Mouse (Mus musculus) forebrain, embryonic 10.5 days (tissue): ENCODE measurements at regions not wholly inside any gene's neighbourhood (a gene's known extent, or its start where the extent isn't known, plus 50 kb on each side); places are given as distances from the start of the nearest gene placed in this dataset.

ENCODE experiments used
- DNase-seq: peaks from one replicate; pipeline ENCODE4 v3.0.0-alpha.2; 2017; ENCODE audit warnings: low spot score; ENCODE audit errors: extremely low spot score
- H3K27ac ChIP-seq: fragments of 300-500 bp; sonication (generic); 2 replicates; pipeline ENCODE4 v1.5.1; 2016; ENCODE audit warnings: mild to moderate bottlenecking
- H3K27me3 ChIP-seq: fragments of 300-500 bp; sonication (generic); 2 replicates; pipeline ENCODE4 v1.6.1; 2016; ENCODE audit warnings: mild to moderate bottlenecking; ENCODE audit not compliant: poor library complexity, severe bottlenecking
- H3K36me3 ChIP-seq: fragments of 300-500 bp; sonication (generic); replicated peaks from 2 replicates; pipeline ENCODE4 v1.6.1; 2016; ENCODE audit warnings: mild to moderate bottlenecking, moderate library complexity
- H3K4me1 ChIP-seq: fragments of 300-500 bp; sonication (generic); 2 replicates; pipeline ENCODE4 v1.6.1; 2016
- H3K4me3 ChIP-seq: fragments of 300-500 bp; sonication (generic); 2 replicates; pipeline ENCODE4 v1.5.1; 2016; ENCODE audit warnings: mild to moderate bottlenecking, moderate library complexity
- H3K9me3 ChIP-seq: fragments of 300-500 bp; sonication (generic); 2 replicates; pipeline ENCODE4 v1.6.1; 2016; ENCODE audit warnings: mild to moderate bottlenecking, moderate library complexity
- WGBS: fragments of 180-500 bp; shearing (Covaris S2); methylation state at CpG from one replicate; pipeline ENCODE4 v1.1.7; 2016; 5-methylcytosine and 5-hydroxymethylcytosine counted together

GRCm38 (mm10) chr9:46454807-46455610 lies 135.2 kb upstream of the 4931429L15Rik start:
- Histone ChIP-seq H3K9me3 (no peaks in the 10 kb centered on the region), H3K36me3 (no peaks in the 10 kb centered on the region), H3K27me3 (peaks cover 73% of the 10 kb centered on the region), H3K4me1 (peaks cover 13% of the 10 kb centered on the region), H3K27ac (no peak overlapping the region; the same call in 1 of the 2 replicates), H3K4me3 (no peak overlapping the region)
- DNase-seq: no peak
- WGBS: 70% methylated on average over 7 of the region's 7 CpGs

DNA sequence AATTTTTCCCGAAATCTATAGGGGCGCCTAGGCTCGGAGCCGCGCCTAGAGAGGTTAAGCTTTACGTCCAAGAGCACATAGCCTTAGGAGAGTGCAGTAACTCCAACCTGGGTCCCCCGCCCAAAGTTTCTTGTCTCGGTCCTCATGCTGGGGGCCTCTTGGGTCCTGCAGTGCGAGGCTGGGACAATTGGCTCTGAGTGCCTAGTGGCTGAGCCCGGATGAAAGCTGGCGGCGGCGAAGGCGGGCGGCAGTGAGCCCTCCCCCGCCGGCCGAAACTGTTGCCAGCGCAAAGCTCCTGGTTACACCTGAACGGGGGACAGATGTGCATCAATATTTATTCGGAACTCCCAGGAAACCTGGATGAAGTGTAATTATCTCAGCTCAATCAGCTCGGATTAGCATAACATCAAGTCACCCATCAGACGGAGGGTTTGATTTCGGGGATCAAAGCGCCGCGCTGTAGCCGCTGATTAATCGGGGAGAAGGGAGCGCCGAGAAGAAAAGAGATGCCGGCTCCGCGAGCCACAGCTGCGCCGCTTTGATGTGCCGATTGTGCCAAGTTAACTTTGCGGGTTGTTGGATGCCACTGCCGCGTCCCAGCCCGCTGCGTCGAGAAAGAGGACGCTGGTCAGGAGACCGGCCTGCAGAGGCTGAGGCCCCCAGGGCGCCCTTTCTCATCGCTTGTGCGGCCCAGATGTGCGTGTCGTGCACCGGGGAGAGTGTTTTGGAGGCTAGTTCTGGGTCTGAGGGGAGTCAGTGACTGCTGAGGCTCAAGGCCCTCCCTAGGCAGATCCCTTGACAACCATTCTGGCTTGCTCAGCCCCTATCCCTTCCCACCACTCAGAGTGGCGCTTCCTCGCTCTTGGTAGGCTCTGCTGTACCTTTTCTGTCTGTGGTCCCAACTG lies 123.7 kb upstream of the 4931429L15Rik start:
- under 1% methylated on average over 53 of the region's 53 CpGs for WGBS
- H3K4me3 ChIP-seq: peak overlapping the region; percentile 48
- peaks cover 98% of the 10 kb centered on the region for H3K27me3 ChIP-seq
- no peaks in the 10 kb centered on the region for H3K9me3 ChIP-seq
- H3K27ac ChIP-seq: peak overlapping the region; percentile 72
- DNase-seq: peak; percentile 73
- no peaks in the 10 kb centered on the region for H3K36me3 ChIP-seq
- H3K4me1 ChIP-seq: peaks cover 50% of the 10 kb centered on the region

GRCm38 (mm10) chr9:46442739-46443181 lies 123.0 kb upstream of the 4931429L15Rik start:
- WGBS: under 1% methylated on average over 19 of the region's 19 CpGs
- Histone ChIP-seq H3K27ac (peak overlapping the region; percentile 65), H3K4me3 (peak overlapping the region; percentile 48), H3K27me3 (peaks cover 100% of the 10 kb centered on the region), H3K4me1 (peaks cover 50% of the 10 kb centered on the region), H3K36me3 (no peaks in the 10 kb centered on the region), H3K9me3 (no peaks in the 10 kb centered on the region)
- DNase-seq: peak; percentile 67

GRCm38 (mm10) chr9:46440226-46440625 lies 120.4 kb upstream of the 4931429L15Rik start:
- DNase-seq: no peak
- WGBS: 67% methylated on average over 5 of the region's 5 CpGs

GRCm38 (mm10) chr9:46434700-46435099 lies 114.9 kb upstream of the 4931429L15Rik start:
- DNase-seq: no peak
- Histone ChIP-seq H3K36me3 (no peaks in the 10 kb centered on the region), H3K27ac (no peak overlapping the region), H3K4me1 (peaks cover 18% of the 10 kb centered on the region), H3K27me3 (peaks cover 34% of the 10 kb centered on the region), H3K4me3 (no peak overlapping the region), H3K9me3 (peaks cover 14% of the 10 kb centered on the region)
- WGBS: 80% methylated on average over 3 of the region's 3 CpGs

More at GRCm38 (mm10) chr9:46440226-46440625, 120.4 kb upstream of the 4931429L15Rik start:
- no peaks in the 10 kb centered on the region for H3K36me3 ChIP-seq
- H3K9me3 ChIP-seq: peaks cover 6% of the 10 kb centered on the region
- peaks cover 50% of the 10 kb centered on the region for H3K4me1 ChIP-seq
- H3K27ac ChIP-seq: no peak overlapping the region
- H3K4me3 ChIP-seq: no peak overlapping the region
- peaks cover 81% of the 10 kb centered on the region for H3K27me3 ChIP-seq

DNA sequence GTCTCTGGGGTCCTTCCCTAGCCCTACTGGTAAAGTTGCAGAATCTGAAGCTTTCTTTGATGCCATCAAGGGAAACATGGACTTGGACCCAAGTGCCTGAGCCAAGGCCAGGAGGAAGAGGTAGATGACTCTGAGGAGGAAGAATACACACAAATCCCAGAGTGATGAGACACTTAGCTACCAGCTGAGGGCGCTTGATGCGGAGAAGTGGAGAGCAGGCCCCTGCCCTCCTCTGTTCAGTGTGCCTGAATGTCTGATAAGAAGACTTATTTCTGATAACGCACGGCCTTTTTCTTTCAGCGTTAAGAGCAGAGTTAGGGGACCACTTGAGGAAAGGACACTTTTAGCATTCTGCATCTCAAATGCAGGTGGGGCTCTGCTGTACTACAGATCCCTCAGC lies 113.9 kb upstream of the 4931429L15Rik start:
- peaks cover 14% of the 10 kb centered on the region for H3K9me3 ChIP-seq
- H3K27ac ChIP-seq: no peak overlapping the region
- H3K4me1 ChIP-seq: peaks cover 9% of the 10 kb centered on the region
- H3K36me3 ChIP-seq: no peaks in the 10 kb centered on the region
- peaks cover 24% of the 10 kb centered on the region for H3K27me3 ChIP-seq
- WGBS: 80% methylated on average over 5 of the region's 5 CpGs
- H3K4me3 ChIP-seq: no peak overlapping the region
- no peak for DNase-seq

GRCm38 (mm10) chr9:46431053-46431452 lies 111.3 kb upstream of the 4931429L15Rik start:
- H3K4me1 ChIP-seq: peaks cover 7% of the 10 kb centered on the region
- H3K27me3 ChIP-seq: peaks cover 23% of the 10 kb centered on the region
- no peak overlapping the region for H3K27ac ChIP-seq
- no peaks in the 10 kb centered on the region for H3K36me3 ChIP-seq
- DNase-seq: no peak
- H3K4me3 ChIP-seq: no peak overlapping the region
- WGBS: 78% methylated on average over 13 of the region's 13 CpGs
- H3K9me3 ChIP-seq: peaks cover 14% of the 10 kb centered on the region

GRCm38 (mm10) chr9:46423184-46423967 lies 103.6 kb upstream of the 4931429L15Rik start:
- no peak overlapping the region for H3K27ac ChIP-seq
- no peaks in the 10 kb centered on the region for H3K9me3 ChIP-seq
- 86% methylated on average over 12 of the region's 12 CpGs for WGBS
- no peak overlapping the region for H3K4me3 ChIP-seq
- H3K36me3 ChIP-seq: no peaks in the 10 kb centered on the region
- peaks cover 16% of the 10 kb centered on the region for H3K4me1 ChIP-seq
- H3K27me3 ChIP-seq: peaks cover 55% of the 10 kb centered on the region
- no peak for DNase-seq

GRCm38 (mm10) chr9:46421688-46422274 lies 102.0 kb upstream of the 4931429L15Rik start:
- H3K9me3 ChIP-seq: no peaks in the 10 kb centered on the region
- WGBS: 29% methylated on average over 7 of the region's 7 CpGs
- H3K27ac ChIP-seq: no peak overlapping the region
- H3K27me3 ChIP-seq: peaks cover 63% of the 10 kb centered on the region
- no peak for DNase-seq
- H3K4me1 ChIP-seq: peaks cover 21% of the 10 kb centered on the region
- H3K36me3 ChIP-seq: no peaks in the 10 kb centered on the region
- H3K4me3 ChIP-seq: no peak overlapping the region

DNA sequence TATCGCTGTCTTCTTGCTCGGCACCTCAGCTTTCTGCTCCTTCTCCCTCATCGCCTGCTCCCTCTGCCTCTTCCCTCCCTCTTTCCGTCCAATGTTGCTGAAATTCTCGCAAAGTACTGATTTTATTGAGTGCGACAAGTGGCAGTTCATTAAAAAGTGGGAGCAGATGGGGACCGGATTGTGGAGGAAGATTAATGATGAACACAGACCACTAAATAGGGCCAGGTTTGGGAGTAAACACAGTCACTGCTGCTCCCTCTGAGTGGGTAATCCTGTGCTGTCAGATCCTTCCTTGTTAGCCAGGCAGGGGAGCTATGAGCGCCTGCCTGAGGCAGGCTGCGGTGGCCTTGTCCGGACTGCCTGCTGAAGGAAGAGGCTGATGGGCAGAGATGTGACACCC lies 91.9 kb upstream of the 4931429L15Rik start:
- Histone ChIP-seq H3K36me3 (no peaks in the 10 kb centered on the region), H3K4me3 (no peak overlapping the region), H3K4me1 (peaks cover 14% of the 10 kb centered on the region), H3K27ac (no peak overlapping the region), H3K9me3 (peaks cover 8% of the 10 kb centered on the region; the same call in 1 of the 2 replicates), H3K27me3 (peaks cover 10% of the 10 kb centered on the region)
- 77% methylated on average over 10 of the region's 10 CpGs for WGBS
- no peak for DNase-seq

DNA sequence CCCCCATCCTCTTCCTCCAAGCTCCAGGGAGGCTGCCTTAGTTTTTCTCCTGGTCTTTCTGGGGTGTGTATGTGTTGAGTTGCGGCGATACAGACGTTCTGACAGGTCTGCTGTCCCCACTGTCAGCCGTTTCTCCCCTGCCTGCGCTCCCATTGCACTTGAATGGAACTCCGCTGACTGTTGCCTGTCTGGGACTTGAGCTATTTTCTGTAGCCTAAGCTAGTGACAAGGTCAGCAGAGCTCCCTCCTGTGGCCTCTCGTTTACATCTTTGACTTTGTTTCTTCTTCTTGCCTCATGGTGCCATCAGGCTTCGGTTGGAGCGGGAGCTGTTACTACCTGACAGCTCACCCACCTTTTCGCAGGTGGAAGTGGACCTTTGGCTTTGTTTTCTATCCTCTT lies 89.0 kb upstream of the 4931429L15Rik start:
- Histone ChIP-seq H3K4me3 (no peak overlapping the region), H3K9me3 (peaks cover 8% of the 10 kb centered on the region; the same call in 1 of the 2 replicates), H3K4me1 (peaks cover 8% of the 10 kb centered on the region), H3K27ac (no peak overlapping the region), H3K36me3 (no peaks in the 10 kb centered on the region), H3K27me3 (no peaks in the 10 kb centered on the region)
- WGBS: 73% methylated on average over 10 of the region's 10 CpGs
- no peak for DNase-seq

DNA sequence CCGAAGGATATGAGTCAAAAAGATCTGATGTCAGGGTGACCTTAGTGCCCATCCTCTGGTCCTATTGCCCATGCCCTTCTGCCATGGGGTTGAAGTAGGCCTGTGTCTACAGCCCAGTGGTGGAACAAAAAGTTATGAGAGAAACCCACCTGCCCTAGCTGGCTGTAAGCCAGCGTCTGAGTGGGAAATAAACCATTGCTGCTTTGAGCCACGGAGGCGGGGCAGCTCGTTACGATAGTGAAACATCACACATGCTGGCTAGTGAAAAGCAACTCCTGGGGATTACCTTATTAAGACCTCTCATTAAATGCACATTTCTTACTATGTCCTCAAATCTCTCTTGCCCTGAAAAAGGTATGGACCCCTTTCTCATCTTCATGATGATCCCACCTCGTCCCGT lies 86.8 kb upstream of the 4931429L15Rik start:
- Histone ChIP-seq H3K27ac (no peak overlapping the region), H3K36me3 (no peaks in the 10 kb centered on the region), H3K4me1 (peaks cover 8% of the 10 kb centered on the region), H3K27me3 (no peaks in the 10 kb centered on the region), H3K9me3 (no peaks in the 10 kb centered on the region), H3K4me3 (no peak overlapping the region)
- no peak for DNase-seq
- 69% methylated on average over 8 of the region's 8 CpGs for WGBS
